ENCODE assay signal across 8 mouse cellular contexts in genomic region chr19:4625829-4626535, GRCm38 (mm10). TPM values are rescaled to one million over a fixed set of nuclear protein-coding genes. Genes with fewer than 3 reads are reported as not detected.
DNase-seq lines count a peak whose midpoint lies in the region; ATAC-seq and TF ChIP-seq lines count a peak whose summit lies in the region.

No protein-coding gene starts in this region.

- peak overlapping the region; percentile 90 for H3K9ac ChIP-seq in kidney, postnatal 0 days (ENCODE audit: low read depth, low read length)
- H3K9ac ChIP-seq in forebrain, embryonic 15.5 days (replicated peaks), result peak overlapping the region; percentile 84

- H3K4me1 ChIP-seq in kidney, postnatal 0 days (replicated peaks; ENCODE audit: insufficient read depth, low read length), result peaks cover 11% of the 10 kb centered on the region; the same call in 1 of the 2 replicates
- H3K4me1 ChIP-seq in forebrain, embryonic 15.5 days, result peaks cover 43% of the 10 kb centered on the region

- in situ Hi-C loops in Patski (cut with MboI; ENCODE audit: low pct_unique_long_range_greater_than_20kb), result loop anchor here (5.0 to 25.0 kb wide), 2 partner anchors 129 to 336 kb away; partner anchors contain the start of genes 2010003K11Rik and Mrpl11

- POLR2A ChIA-PET in Patski (lab: Charles Lee), result interaction anchor here (0.7 to 1.7 kb wide), 5 partner anchors 10 to 188 kb away, joined by 3 to 7 read pairs (median 5); partner anchors contain the start of genes Lrfn4 and Rbm4b

- CTCF ChIA-PET in Patski (lab: Charles Lee), result interaction anchor here (0.8 to 4.1 kb wide), 10 partner anchors 9 to 221 kb away, joined by 3 to 25 read pairs (median 4); no protein-coding TSS in a partner anchor

- no peaks in the 10 kb centered on the region for H3K27me3 ChIP-seq in kidney, postnatal 0 days (ENCODE audit: insufficient read depth, low read length)
- H3K27me3 ChIP-seq in Patski, result no peaks in the 10 kb centered on the region
- H3K27me3 ChIP-seq in forebrain, embryonic 15.5 days, result no peaks in the 10 kb centered on the region

- ATAC-seq in kidney, postnatal 0 days (replicated peaks; ENCODE audit: low FRiP score, low read depth), result peak; percentile 37
- ATAC-seq in Patski, result peak; percentile 63
- peak; percentile 69 for ATAC-seq in forebrain, embryonic 15.5 days (replicated peaks)
- peak; percentile 57 for ATAC-seq in megakaryocyte, adult 5-6 weeks (ENCODE audit: poor library complexity, severe bottlenecking)

- peak; percentile 50 for DNase-seq in kidney, postnatal 0 days (ENCODE audit: low spot score)
- DNase-seq in kidney, postnatal 14 days, result no peak
- no peak for DNase-seq in Patski (ENCODE audit: low read depth, low spot score)
- DNase-seq in urinary bladder, postnatal 4 days (ENCODE audit: low spot score in 2 of 2), result no peak
- no peak for DNase-seq in left cerebral cortex, adult 9 months (ENCODE audit: low spot score in 2 of 2)
- DNase-seq in thymus, postnatal 0 days (ENCODE audit: low spot score), result no peak

- peaks cover 24% of the 10 kb centered on the region for H3K36me3 ChIP-seq in kidney, postnatal 0 days (ENCODE audit: insufficient read depth, low read length)
- peaks cover 20% of the 10 kb centered on the region; the same call in 1 of the 2 replicates for H3K36me3 ChIP-seq in forebrain, embryonic 15.5 days

- peak overlapping the region; percentile 87 for H3K4me2 ChIP-seq in kidney, postnatal 0 days (ENCODE audit: low read length)
- H3K4me2 ChIP-seq in forebrain, embryonic 15.5 days (replicated peaks), result peak overlapping the region; percentile 95

- WGBS in kidney, postnatal 0 days, result under 1% methylated on average over 35 of the region's 35 CpGs
- 3% methylated on average over 35 of the region's 35 CpGs for WGBS in forebrain, embryonic 15.5 days

- no peaks in the 10 kb centered on the region for H3K9me3 ChIP-seq in kidney, postnatal 0 days (replicated peaks; ENCODE audit: low read length)
- H3K9me3 ChIP-seq in forebrain, embryonic 15.5 days, result no peaks in the 10 kb centered on the region

- no peak for TF ChIP-seq CTCF in kidney, postnatal 0 days (IDR thresholded peaks at IDR 0.05; ENCODE audit: low read depth)
- TF ChIP-seq CTCF in Patski (IDR thresholded peaks at IDR 0.05), result no peak

- peak overlapping the region; percentile 89 for H3K27ac ChIP-seq in kidney, postnatal 0 days
- H3K27ac ChIP-seq in forebrain, embryonic 15.5 days (replicated peaks), result peak overlapping the region; percentile 94

- peak overlapping the region; percentile 84 for H3K4me3 ChIP-seq in kidney, postnatal 0 days (replicated peaks; ENCODE audit: low read depth, low read length)
- H3K4me3 ChIP-seq in forebrain, embryonic 15.5 days, result peak overlapping the region; percentile 91

RNA-seq across cellular contexts. Expression of gene Rce1, which starts 0.5 kb away (rescaled TPM):
- 65.1 and 66.9 TPM in 2 replicates for polyA plus RNA-seq in kidney, postnatal 0 days (2015; fragmentation: Nextera tagmentation; extraction: Ambion mirVana)
- polyA plus RNA-seq in Patski (2021), result 45.5 TPM
- 53.8 and 56.5 TPM in 2 replicates for polyA plus RNA-seq in forebrain, embryonic 15.5 days (2015; fragmentation: Nextera tagmentation; extraction: Ambion mirVana)
- 18.4 and 23.4 TPM in 2 replicates for total RNA-seq in megakaryocyte, adult 5-6 weeks (2015)
- total RNA-seq in megakaryocyte, adult 5-6 weeks (2017), result 12.4 and 20.0 TPM in 2 replicates
- 51.0 and 51.9 TPM in 2 replicates for polyA plus RNA-seq in thymus, postnatal 0 days (2015; fragmentation: Nextera tagmentation; extraction: Ambion mirVana)

RNA-seq across cellular contexts. Expression of gene Lrfn4, which starts 10.5 kb away (rescaled TPM):
- polyA plus RNA-seq in kidney, postnatal 0 days (2015; fragmentation: Nextera tagmentation; extraction: Ambion mirVana), result 6.6 and 8.4 TPM in 2 replicates
- polyA plus RNA-seq in Patski (2021), result 46.6 TPM
- 10.9 and 11.7 TPM in 2 replicates for polyA plus RNA-seq in forebrain, embryonic 15.5 days (2015; fragmentation: Nextera tagmentation; extraction: Ambion mirVana)
- 0.09 and 0.30 TPM in 2 replicates for total RNA-seq in megakaryocyte, adult 5-6 weeks (2015)
- total RNA-seq in megakaryocyte, adult 5-6 weeks (2017), result 0.29 and 0.65 TPM in 2 replicates
- polyA plus RNA-seq in thymus, postnatal 0 days (2015; fragmentation: Nextera tagmentation; extraction: Ambion mirVana), result 1.4 and 1.8 TPM in 2 replicates
